Mouse (Mus musculus): Measurements from ENCODE around the gene Fam110c. TPM values are rescaled to one million over a fixed set of nuclear protein-coding genes. Genes with fewer than 3 reads are reported as not detected.

Fam110c gene
- 0.97 and 1.7 TPM in 2 replicates for polyA plus RNA-seq (2012)

DNA sequence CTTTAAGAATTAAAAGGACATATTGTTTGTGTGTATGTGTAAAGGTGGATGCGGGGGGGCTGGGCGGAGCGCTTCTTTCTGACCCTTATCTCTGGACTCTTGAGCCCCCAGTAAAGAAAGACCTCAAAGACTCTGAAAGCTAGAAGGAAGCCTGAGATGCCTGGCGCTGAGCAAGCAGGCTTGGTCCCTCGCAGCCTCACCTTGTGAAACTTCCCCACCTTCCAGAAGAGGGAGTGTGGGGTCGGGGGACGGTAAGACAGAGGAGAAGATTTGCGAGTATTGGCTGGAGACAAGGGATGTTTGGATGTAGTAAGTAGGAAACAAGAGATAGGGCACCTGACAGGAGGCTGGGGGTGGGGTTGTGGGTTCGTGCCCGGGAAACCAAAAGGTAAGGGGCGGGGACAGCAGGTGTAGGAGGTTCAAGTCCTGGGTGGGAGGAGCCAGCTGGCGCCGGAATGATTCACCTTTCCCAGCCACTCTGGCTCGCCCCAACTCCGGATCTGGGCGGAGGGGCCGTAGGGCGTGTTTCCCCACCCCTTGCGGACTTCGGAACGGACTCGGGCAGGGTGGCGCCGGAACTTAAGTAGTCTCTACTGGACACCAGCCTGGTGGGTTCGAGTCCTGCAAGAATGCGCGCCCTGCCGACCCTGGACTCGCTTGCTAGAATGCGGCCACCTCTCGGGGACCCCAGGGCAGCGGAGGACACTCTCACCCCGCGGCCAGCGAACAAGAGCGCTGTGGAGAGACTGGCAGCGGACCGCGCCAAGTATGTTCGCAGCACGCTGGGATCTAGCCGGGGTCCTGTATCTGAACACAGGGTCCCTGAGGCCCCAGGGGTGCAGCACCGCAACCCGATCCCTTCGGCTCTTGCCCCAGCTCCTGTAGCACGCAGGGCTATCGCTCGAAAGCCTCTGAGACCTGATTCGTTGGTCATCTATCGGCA, at the start of gene Fam110c:
TSS of gene Fam110c (plus strand) at position 450 of the 943 bp plus-strand sequence.

Other genes with a start within 250 kb of the Fam110c start
- gene Alkal2, start 189.5 kb upstream of the Fam110c start, polyA plus RNA-seq (2012) = 0.04 TPM in 1 of 2 replicates, not detected in the other
- 16.9 and 20.8 TPM in 2 replicates for gene Acp1, start 162.3 kb upstream of the Fam110c start, polyA plus RNA-seq (2012)
- 0.54 and 0.61 TPM in 2 replicates for gene Sh3yl1, start 162.2 kb upstream of the Fam110c start, polyA plus RNA-seq (2012)
- gene Gm6993, start 166.9 kb downstream of the Fam110c start, polyA plus RNA-seq (2012) = not detected in 2 replicates
- gene Lamb1, start 191.4 kb downstream of the Fam110c start, polyA plus RNA-seq (2012) = 0.25 TPM in 1 of 2 replicates, not detected in the other

All from megakaryocyte-erythroid progenitor cell, adult 5 weeks (primary cell).